Mouse (Mus musculus): ENCODE measurements around the gene Dnajc5g. TPM values are rescaled to one million over a fixed set of nuclear protein-coding genes. Genes with fewer than 3 reads are reported as not detected.

The Dnajc5g gene
- polyA plus RNA-seq, 1 experiment, result not detected

GRCm38 (mm10) chr5:31136730-31137424 is 30.8 kb downstream of the Dnajc5g start:
- 1% methylated on average over 33 of the region's 33 CpGs for WGBS
- DNase-seq, result no peak
- Histone ChIP-seq H3K4me1 (ENCODE audit: control insufficient read depth, insufficient read depth, low read length) (no peaks in the 10 kb centered on the region), H3K4me3 (ENCODE audit: insufficient read depth, low read depth, low read length) (no peak overlapping the region), H3K36me3 (ENCODE audit: control insufficient read depth, insufficient read depth, low read length) (no peaks in the 10 kb centered on the region; the same call in 1 of the 2 replicates), H3K27me3 (replicated peaks; ENCODE audit: control insufficient read depth, insufficient read depth, low read length) (no peaks in the 10 kb centered on the region), H3K27ac (ENCODE audit: insufficient read depth, low read depth, low read length) (no peak overlapping the region)
- TF ChIP-seq CTCF (conservative IDR thresholded peaks at IDR 0.05; ENCODE audit: insufficient read depth, insufficient read length, low read depth, low read length) (no peak), POLR2A (IDR thresholded peaks at IDR 0.05; ENCODE audit: low read depth, low read length) (no peak)

- Histone ChIP-seq H3K27ac (ENCODE audit: insufficient read depth, low read depth, low read length) (no peak overlapping the region), H3K4me3 (ENCODE audit: insufficient read depth, low read depth, low read length) (no peak overlapping the region), H3K27me3 (replicated peaks; ENCODE audit: control insufficient read depth, insufficient read depth, low read length) (no peaks in the 10 kb centered on the region), H3K4me1 (ENCODE audit: control insufficient read depth, insufficient read depth, low read length) (no peaks in the 10 kb centered on the region), H3K36me3 (ENCODE audit: control insufficient read depth, insufficient read depth, low read length) (no peaks in the 10 kb centered on the region; the same call in 1 of the 2 replicates)
- WGBS, result 1% methylated on average over 13 of the region's 13 CpGs
- no peak for DNase-seq
- TF ChIP-seq CTCF (conservative IDR thresholded peaks at IDR 0.05; ENCODE audit: insufficient read depth, insufficient read length, low read depth, low read length), result no peak
Measured at GRCm38 (mm10) chr5:31137658-31138057, 31.6 kb downstream of the Dnajc5g start.

GRCm38 (mm10) chr5:31138241-31138967 is 32.3 kb downstream of the Dnajc5g start, which contains the start of gene Ucn:
Ucn (minus strand) TSS chr5:31138829.
- TF ChIP-seq CTCF (conservative IDR thresholded peaks at IDR 0.05; ENCODE audit: insufficient read depth, insufficient read length, low read depth, low read length), result no peak
- no peak for TF ChIP-seq POLR2A (IDR thresholded peaks at IDR 0.05; ENCODE audit: low read depth, low read length)
- H3K36me3 ChIP-seq (ENCODE audit: control insufficient read depth, insufficient read depth, low read length), result no peaks in the 10 kb centered on the region; the same call in 1 of the 2 replicates
- no peaks in the 10 kb centered on the region for H3K27me3 ChIP-seq (replicated peaks; ENCODE audit: control insufficient read depth, insufficient read depth, low read length)
- WGBS, result 1% methylated on average over 52 of the region's 52 CpGs
- no peaks in the 10 kb centered on the region for H3K4me1 ChIP-seq (ENCODE audit: control insufficient read depth, insufficient read depth, low read length)
- H3K27ac ChIP-seq (ENCODE audit: insufficient read depth, low read depth, low read length), result no peak within 1 kb of the TSS
- H3K4me3 ChIP-seq (ENCODE audit: insufficient read depth, low read depth, low read length), result no peak within 1 kb of the TSS
- DNase-seq, result no peak

GRCm38 (mm10) chr5:31138968-31139425 is 32.9 kb downstream of the Dnajc5g start:
- H3K27me3 ChIP-seq (replicated peaks; ENCODE audit: control insufficient read depth, insufficient read depth, low read length), result no peaks in the 10 kb centered on the region
- TF ChIP-seq POLR2A (IDR thresholded peaks at IDR 0.05; ENCODE audit: low read depth, low read length) (no peak), CTCF (conservative IDR thresholded peaks at IDR 0.05; ENCODE audit: insufficient read depth, insufficient read length, low read depth, low read length) (no peak)
- peak; percentile 7 for DNase-seq
- H3K27ac ChIP-seq (ENCODE audit: insufficient read depth, low read depth, low read length), result no peak overlapping the region
- no peaks in the 10 kb centered on the region; the same call in 1 of the 2 replicates for H3K36me3 ChIP-seq (ENCODE audit: control insufficient read depth, insufficient read depth, low read length)
- 10% methylated on average over 9 of the region's 9 CpGs for WGBS
- H3K4me3 ChIP-seq (ENCODE audit: insufficient read depth, low read depth, low read length), result no peak overlapping the region
- no peaks in the 10 kb centered on the region for H3K4me1 ChIP-seq (ENCODE audit: control insufficient read depth, insufficient read depth, low read length)

- H3K36me3 ChIP-seq (ENCODE audit: control insufficient read depth, insufficient read depth, low read length), result no peaks in the 10 kb centered on the region
- no peak overlapping the region for H3K4me3 ChIP-seq (ENCODE audit: insufficient read depth, low read depth, low read length)
- no peak overlapping the region for H3K27ac ChIP-seq (ENCODE audit: insufficient read depth, low read depth, low read length)
- peaks cover 2% of the 10 kb centered on the region; the same call in 1 of the 2 replicates for H3K4me1 ChIP-seq (ENCODE audit: control insufficient read depth, insufficient read depth, low read length)
- no peak for DNase-seq
- 79% methylated on average over 4 of the region's 4 CpGs for WGBS
- no peaks in the 10 kb centered on the region for H3K27me3 ChIP-seq (replicated peaks; ENCODE audit: control insufficient read depth, insufficient read depth, low read length)
- TF ChIP-seq CTCF (conservative IDR thresholded peaks at IDR 0.05; ENCODE audit: insufficient read depth, insufficient read length, low read depth, low read length), result no peak
- no peak for TF ChIP-seq POLR2A (IDR thresholded peaks at IDR 0.05; ENCODE audit: low read depth, low read length)
Measured at GRCm38 (mm10) chr5:31149781-31150180, 43.7 kb downstream of the Dnajc5g start.

- no peak for TF ChIP-seq POLR2A (IDR thresholded peaks at IDR 0.05; ENCODE audit: low read depth, low read length)
- no peak for TF ChIP-seq CTCF (conservative IDR thresholded peaks at IDR 0.05; ENCODE audit: insufficient read depth, insufficient read length, low read depth, low read length)
- Histone ChIP-seq H3K4me1 (ENCODE audit: control insufficient read depth, insufficient read depth, low read length) (peaks cover 2% of the 10 kb centered on the region; the same call in 1 of the 2 replicates), H3K4me3 (ENCODE audit: insufficient read depth, low read depth, low read length) (no peak overlapping the region), H3K27ac (ENCODE audit: insufficient read depth, low read depth, low read length) (no peak overlapping the region), H3K36me3 (ENCODE audit: control insufficient read depth, insufficient read depth, low read length) (no peaks in the 10 kb centered on the region), H3K27me3 (replicated peaks; ENCODE audit: control insufficient read depth, insufficient read depth, low read length) (no peaks in the 10 kb centered on the region)
- DNase-seq, result no peak
- 77% methylated on average over 3 of the region's 3 CpGs for WGBS
Measured at GRCm38 (mm10) chr5:31151746-31152145, 45.7 kb downstream of the Dnajc5g start.
